Mouse (Mus musculus): ENCODE results near the gene Cpsf2.

DNA sequence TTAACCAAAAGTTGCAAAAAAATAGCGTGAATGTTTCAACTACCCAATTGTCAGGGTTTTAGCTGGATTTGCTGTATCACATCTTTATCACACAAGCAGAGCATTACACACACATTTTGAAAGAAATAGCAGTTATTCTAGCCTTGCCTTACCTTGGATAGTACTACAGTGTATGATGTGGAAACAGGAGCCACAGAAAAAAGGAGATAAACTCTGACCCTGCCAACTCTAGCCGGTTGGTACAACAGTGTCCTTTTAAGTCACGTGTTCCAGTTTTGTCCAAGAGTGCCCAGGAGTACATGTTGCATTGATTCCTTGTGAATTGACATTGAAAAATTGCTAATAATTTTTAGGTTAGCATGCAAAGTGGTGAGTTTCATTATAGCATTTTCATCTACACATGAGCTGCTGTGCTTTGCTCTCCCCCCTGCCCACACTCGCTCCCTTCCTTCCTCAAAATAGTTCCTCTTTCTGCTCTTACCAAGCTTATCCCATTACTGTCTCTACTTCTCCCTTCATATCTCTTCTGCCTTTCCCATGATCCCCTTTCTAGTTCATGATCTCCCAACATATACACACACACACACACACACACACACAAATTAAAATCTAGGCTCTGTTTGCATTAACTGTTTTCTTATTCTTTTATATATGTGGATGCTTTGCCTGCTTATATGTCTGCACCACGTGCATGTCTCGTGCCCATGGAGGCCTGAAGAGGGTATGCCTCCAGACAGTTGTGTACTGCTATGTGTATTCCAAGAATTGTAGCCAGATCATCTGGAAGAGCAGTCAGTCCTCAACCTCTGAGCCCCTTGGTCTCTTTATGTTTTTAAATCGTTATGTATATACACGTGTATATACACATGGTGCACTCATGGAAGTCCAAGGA is 19.0 kb downstream of the Cpsf2 start:
- TF ChIP-seq POLR2A (IDR thresholded peaks at IDR 0.05; ENCODE audit: low read depth, low read length) (no peak), CTCF (IDR thresholded peaks at IDR 0.05; ENCODE audit: borderline replicate concordance, insufficient read depth, low read length) (no peak)
